Mouse (Mus musculus): ENCODE results near the gene Taok1. TPM values are rescaled to one million over a fixed set of nuclear protein-coding genes. Genes with fewer than 3 reads are reported as not detected.

Taok1 gene
- polyA plus RNA-seq, 1 experiment from 2014 or later = 11.8 TPM

DNA sequence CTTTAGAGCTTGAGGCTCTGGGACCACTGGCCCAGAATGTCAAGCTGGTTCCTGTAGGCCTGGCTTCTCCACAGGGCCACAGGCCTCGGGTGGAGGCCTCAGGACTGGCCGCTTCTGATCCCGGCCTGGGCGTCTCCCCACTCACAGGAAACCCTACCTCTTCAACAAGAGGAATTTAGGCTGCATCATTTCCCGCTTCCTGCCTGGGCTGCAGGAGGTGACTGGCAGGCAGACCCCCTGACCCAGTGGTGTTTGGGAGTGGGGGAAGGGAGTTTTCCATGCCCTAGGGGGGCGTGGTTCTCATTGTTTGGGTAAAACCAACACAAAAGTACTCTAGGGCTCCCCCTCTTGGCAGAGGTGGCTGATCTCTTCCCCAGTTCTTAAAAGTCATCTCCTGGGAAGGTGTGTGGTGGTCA, 110.3 kb downstream of the Taok1 start:
- no peak overlapping the region for H3K4me2 ChIP-seq (replicated peaks; ENCODE audit: low read depth)
- ATAC-seq (ENCODE audit: low FRiP score, low TSS enrichment) = no peak
- TF ChIP-seq EP300 (optimal IDR thresholded peaks at IDR 0.05) (no peak), CTCF (IDR thresholded peaks at IDR 0.05; ENCODE audit: low read depth) (peak; percentile 63)
- peaks cover 12% of the 10 kb centered on the region for H3K4me1 ChIP-seq (replicated peaks; ENCODE audit: control insufficient read depth, insufficient read depth)
- peak; percentile 72 for DNase-seq (ENCODE audit: low spot score)
- no peak overlapping the region for H3K4me3 ChIP-seq (ENCODE audit: low read depth, low read length)
- 35% methylated on average over 6 of the region's 6 CpGs for WGBS
- no peaks in the 10 kb centered on the region for H3K9me3 ChIP-seq (ENCODE audit: control insufficient read depth, low read length)
- no peak overlapping the region for H3K9ac ChIP-seq (ENCODE audit: low read length)
- H3K27ac ChIP-seq (replicated peaks) = peak overlapping the region; percentile 81
- peaks cover 6% of the 10 kb centered on the region; the same call in 1 of the 2 replicates for H3K36me3 ChIP-seq (ENCODE audit: control insufficient read depth, insufficient read depth, low read length)
- H3K27me3 ChIP-seq (ENCODE audit: control insufficient read depth, insufficient read depth, low read length) = no peaks in the 10 kb centered on the region

DNA sequence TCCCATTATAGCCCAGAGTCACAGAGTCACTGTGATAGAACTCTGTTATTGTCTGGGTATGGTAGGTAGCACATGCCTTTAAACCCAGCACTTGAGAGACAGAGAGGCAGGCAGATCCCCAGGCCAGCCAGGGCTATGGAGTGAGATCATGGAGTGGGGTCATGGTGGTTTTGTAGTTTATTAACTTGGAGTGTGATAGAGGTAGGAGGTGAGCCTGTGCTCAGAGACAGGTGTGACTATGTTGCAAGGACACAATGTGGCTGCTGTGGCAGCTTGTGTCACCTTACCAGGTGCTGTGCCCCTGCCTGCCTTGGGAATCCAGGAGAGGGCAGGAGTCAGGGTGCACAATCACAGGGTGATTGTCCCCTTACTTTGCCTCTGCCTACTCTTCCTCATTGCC, 112.1 kb downstream of the Taok1 start:
- H3K9ac ChIP-seq (ENCODE audit: low read length) = no peak overlapping the region
- H3K27ac ChIP-seq (replicated peaks) = 0 out of 2 replicates have a peak overlapping the region, but pooled peaks have one; percentile 4

DNA sequence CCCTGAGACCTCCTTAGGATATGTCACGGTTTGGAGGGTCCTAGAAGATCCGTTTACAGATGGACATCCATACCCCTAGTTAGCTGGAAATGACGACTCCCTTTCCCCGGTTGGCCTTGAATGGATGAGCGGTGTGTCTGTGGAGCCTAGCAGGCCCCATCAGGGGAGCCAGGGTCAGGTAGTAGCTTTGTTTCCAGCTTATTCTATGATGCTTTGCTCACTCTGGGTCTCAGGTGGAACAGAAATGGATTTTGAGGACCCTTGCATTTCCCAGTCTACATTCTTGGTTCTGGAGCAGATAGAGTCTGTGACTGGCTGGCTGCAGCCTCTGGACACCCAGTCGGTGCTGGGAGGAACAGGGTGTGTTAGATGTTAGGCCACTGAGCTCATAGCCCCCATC, 112.8 kb downstream of the Taok1 start:
- DNase-seq (ENCODE audit: low spot score) = no peak
- Histone ChIP-seq H3K36me3 (ENCODE audit: control insufficient read depth, insufficient read depth, low read length) (peaks cover under 1% of the 10 kb centered on the region; the same call in 1 of the 2 replicates), H3K27me3 (ENCODE audit: control insufficient read depth, insufficient read depth, low read length) (no peaks in the 10 kb centered on the region), H3K27ac (replicated peaks) (0 out of 2 replicates have a peak overlapping the region, but pooled peaks have one; percentile 8), H3K9ac (ENCODE audit: low read length) (0 out of 2 replicates have a peak overlapping the region, but pooled peaks have one; percentile 91), H3K4me3 (ENCODE audit: low read depth, low read length) (peak overlapping the region; percentile 82; the same call in 1 of the 2 replicates), H3K9me3 (ENCODE audit: control insufficient read depth, low read length) (no peaks in the 10 kb centered on the region), H3K4me2 (replicated peaks; ENCODE audit: low read depth) (peak overlapping the region; percentile 91), H3K4me1 (replicated peaks; ENCODE audit: control insufficient read depth, insufficient read depth) (peaks cover 16% of the 10 kb centered on the region)
- TF ChIP-seq EP300 (optimal IDR thresholded peaks at IDR 0.05) (no peak), CTCF (IDR thresholded peaks at IDR 0.05; ENCODE audit: low read depth) (no peak)
- no peak for ATAC-seq (ENCODE audit: low FRiP score, low TSS enrichment)
- 66% methylated on average over 6 of the region's 6 CpGs for WGBS

More for the DNA sequence above, 112.1 kb downstream of the Taok1 start:
- no peaks in the 10 kb centered on the region for H3K27me3 ChIP-seq (ENCODE audit: control insufficient read depth, insufficient read depth, low read length)
- H3K4me3 ChIP-seq (ENCODE audit: low read depth, low read length) = no peak overlapping the region
- ATAC-seq (ENCODE audit: low FRiP score, low TSS enrichment) = no peak
- TF ChIP-seq EP300 (optimal IDR thresholded peaks at IDR 0.05) (no peak), CTCF (IDR thresholded peaks at IDR 0.05; ENCODE audit: low read depth) (no peak)
- no peaks in the 10 kb centered on the region for H3K9me3 ChIP-seq (ENCODE audit: control insufficient read depth, low read length)
- no peak overlapping the region for H3K4me2 ChIP-seq (replicated peaks; ENCODE audit: low read depth)
- peaks cover 17% of the 10 kb centered on the region for H3K4me1 ChIP-seq (replicated peaks; ENCODE audit: control insufficient read depth, insufficient read depth)
- H3K36me3 ChIP-seq (ENCODE audit: control insufficient read depth, insufficient read depth, low read length) = peaks cover 6% of the 10 kb centered on the region; the same call in 1 of the 2 replicates
- no peak for DNase-seq (ENCODE audit: low spot score)

DNA sequence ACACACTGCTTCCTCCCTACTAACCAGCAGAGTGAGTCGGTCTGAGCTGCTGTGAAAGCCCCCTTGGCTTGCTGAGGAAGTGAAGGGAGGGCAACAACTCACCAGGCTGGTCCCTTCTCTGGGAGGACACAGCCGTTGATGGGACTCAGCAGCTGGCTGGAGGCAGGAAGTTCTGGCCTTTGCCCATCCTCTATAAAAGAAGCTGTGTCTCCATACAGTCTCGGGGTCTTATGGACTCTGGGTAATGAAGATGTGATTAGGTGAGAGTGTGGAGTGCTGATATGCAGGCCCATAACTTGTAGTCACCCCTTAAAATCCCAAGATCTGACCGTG, 113.3 kb downstream of the Taok1 start:
- DNase-seq (ENCODE audit: low spot score) (no peak), ATAC-seq (ENCODE audit: low FRiP score, low TSS enrichment) (no peak)
- Histone ChIP-seq H3K27me3 (ENCODE audit: control insufficient read depth, insufficient read depth, low read length) (no peaks in the 10 kb centered on the region), H3K4me2 (replicated peaks; ENCODE audit: low read depth) (peak overlapping the region; percentile 91), H3K4me3 (ENCODE audit: low read depth, low read length) (peak overlapping the region; percentile 82), H3K27ac (replicated peaks) (peak overlapping the region; percentile 95), H3K9ac (ENCODE audit: low read length) (peak overlapping the region; percentile 91), H3K36me3 (ENCODE audit: control insufficient read depth, insufficient read depth, low read length) (no peaks in the 10 kb centered on the region; the same call in 1 of the 2 replicates), H3K4me1 (replicated peaks; ENCODE audit: control insufficient read depth, insufficient read depth) (peaks cover 16% of the 10 kb centered on the region), H3K9me3 (ENCODE audit: control insufficient read depth, low read length) (no peaks in the 10 kb centered on the region)
- WGBS = 26% methylated on average over 4 of the region's 4 CpGs
- TF ChIP-seq CTCF (IDR thresholded peaks at IDR 0.05; ENCODE audit: low read depth) (no peak), EP300 (optimal IDR thresholded peaks at IDR 0.05) (no peak)

DNA sequence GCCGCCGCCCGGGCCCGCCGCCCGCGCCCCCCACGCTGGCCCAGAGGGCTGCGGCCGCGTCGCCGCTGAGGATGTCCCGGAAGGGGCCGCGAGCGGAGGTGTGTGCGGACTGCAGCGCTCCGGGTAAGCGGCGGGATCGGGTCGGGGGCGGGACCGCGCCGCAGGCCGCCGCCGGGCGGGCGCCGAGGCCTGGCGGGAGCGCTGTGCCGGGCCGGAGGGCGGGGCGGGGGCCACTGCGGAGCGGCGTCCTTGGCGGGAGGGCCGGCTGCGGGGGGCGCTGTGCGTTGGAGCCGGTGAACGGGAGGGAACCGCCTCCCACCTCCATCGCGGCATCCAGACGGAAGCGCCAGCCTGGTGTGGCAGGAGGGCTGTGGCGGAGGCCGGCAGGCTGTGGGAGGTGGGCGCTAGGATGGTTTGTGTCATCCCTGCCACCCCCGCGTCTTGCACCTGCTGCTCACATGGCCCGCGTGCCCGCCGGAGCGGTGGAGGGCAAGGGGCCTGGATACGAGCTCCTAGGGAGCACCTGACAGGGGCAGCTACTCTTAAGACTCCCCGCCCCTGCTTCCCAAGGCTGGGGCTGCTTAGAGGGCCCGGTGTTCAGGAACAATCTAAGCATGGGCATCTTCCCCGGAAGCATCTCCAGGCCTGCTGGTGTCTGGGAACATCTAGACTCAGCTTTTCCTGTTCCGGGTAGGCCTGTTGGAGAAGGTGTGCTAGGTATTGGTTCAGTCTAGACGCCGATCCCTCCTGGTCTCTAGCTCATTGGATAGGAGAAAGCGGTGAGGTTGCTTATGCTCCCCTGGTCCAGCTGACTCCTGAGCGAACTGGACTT, 113.9 kb downstream of the Taok1 start, which contains the start of gene Git1:
Gene Git1, plus strand, starts transcription at position 51 of the 832 bp plus-strand sequence.
- under 1% methylated on average over 48 of the region's 74 CpGs for WGBS
- H3K4me3 ChIP-seq (ENCODE audit: low read depth, low read length) = peak within 1 kb of the TSS; percentile 82
- no peaks in the 10 kb centered on the region for H3K27me3 ChIP-seq (ENCODE audit: control insufficient read depth, insufficient read depth, low read length)
- DNase-seq (ENCODE audit: low spot score) (peak; percentile 59), ATAC-seq (ENCODE audit: low FRiP score, low TSS enrichment) (peak; percentile 40)
- H3K36me3 ChIP-seq (ENCODE audit: control insufficient read depth, insufficient read depth, low read length) = no peaks in the 10 kb centered on the region
- H3K4me1 ChIP-seq (replicated peaks; ENCODE audit: control insufficient read depth, insufficient read depth) = peaks cover 18% of the 10 kb centered on the region
- H3K9ac ChIP-seq (ENCODE audit: low read length) = peak within 1 kb of the TSS; percentile 91
- H3K4me2 ChIP-seq (replicated peaks; ENCODE audit: low read depth) = peak within 1 kb of the TSS; percentile 91
- peak within 1 kb of the TSS; percentile 95 for H3K27ac ChIP-seq (replicated peaks)
- H3K9me3 ChIP-seq (ENCODE audit: control insufficient read depth, low read length) = no peaks in the 10 kb centered on the region
- no peak for TF ChIP-seq EP300 (optimal IDR thresholded peaks at IDR 0.05)
- TF ChIP-seq CTCF (IDR thresholded peaks at IDR 0.05; ENCODE audit: low read depth) = peak; percentile 33; the same call in 1 of the 2 replicates

DNA sequence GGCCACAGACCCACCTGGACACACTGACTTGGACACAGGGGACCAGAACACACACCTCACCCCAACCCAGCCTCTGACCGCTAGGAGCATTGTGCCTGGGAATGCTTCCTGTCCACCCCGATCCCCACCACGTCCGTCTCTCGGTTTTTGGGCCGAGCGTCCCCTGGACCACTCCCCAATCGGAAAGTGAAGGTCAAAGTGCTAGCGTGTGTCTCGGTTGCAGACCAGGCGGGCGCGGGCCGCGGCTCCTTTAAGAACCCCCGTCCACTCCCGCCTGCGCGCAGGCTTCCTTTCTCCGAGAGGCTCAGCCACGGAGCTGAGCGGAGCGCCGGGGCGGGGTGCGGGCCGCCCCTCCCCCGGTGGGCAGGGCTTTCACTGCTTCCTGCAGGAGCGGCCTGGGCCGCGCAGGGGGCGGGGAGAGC, 114.7 kb downstream of the Taok1 start:
- peak overlapping the region; percentile 95 for H3K27ac ChIP-seq (replicated peaks)
- under 1% methylated on average over 29 of the region's 32 CpGs for WGBS
- H3K9me3 ChIP-seq (ENCODE audit: control insufficient read depth, low read length) = no peaks in the 10 kb centered on the region
- ATAC-seq (ENCODE audit: low FRiP score, low TSS enrichment) (peak; percentile 78), DNase-seq (ENCODE audit: low spot score) (peak; percentile 96)
- H3K9ac ChIP-seq (ENCODE audit: low read length) = peak overlapping the region; percentile 91
- TF ChIP-seq EP300 (optimal IDR thresholded peaks at IDR 0.05) (no peak), CTCF (IDR thresholded peaks at IDR 0.05; ENCODE audit: low read depth) (peak; percentile 40; the same call in 1 of the 2 replicates)
- H3K4me3 ChIP-seq (ENCODE audit: low read depth, low read length) = peak overlapping the region; percentile 53
- no peaks in the 10 kb centered on the region for H3K36me3 ChIP-seq (ENCODE audit: control insufficient read depth, insufficient read depth, low read length)
- H3K4me2 ChIP-seq (replicated peaks; ENCODE audit: low read depth) = peak overlapping the region; percentile 91
- H3K27me3 ChIP-seq (ENCODE audit: control insufficient read depth, insufficient read depth, low read length) = no peaks in the 10 kb centered on the region
- H3K4me1 ChIP-seq (replicated peaks; ENCODE audit: control insufficient read depth, insufficient read depth) = peaks cover 19% of the 10 kb centered on the region

All from stomach, postnatal 0 days (tissue).